Mouse (Mus musculus): ENCODE measurements around the gene Tceal8.
"Not testable (repeated sequence)": the region's sequence is repeated elsewhere in the genome, so short reads cannot be mapped to it uniquely, and the experiment has no call there.

- TF ChIP-seq POLR2A (IDR thresholded peaks at IDR 0.05; ENCODE audit: borderline replicate concordance, control insufficient read depth, low read depth, low read length); CTCF (IDR thresholded peaks at IDR 0.05; ENCODE audit: control insufficient read depth, insufficient read depth, low read length): not testable (repeated sequence)
Observed at GRCm38 (mm10) chrX:136214729-136215677, 42.9 kb upstream of the Tceal8 start, which contains the start of the genes Tceal7 and Bex1.
